ENCODE assay signal across 7 mouse cellular contexts in the genomic region with DNA sequence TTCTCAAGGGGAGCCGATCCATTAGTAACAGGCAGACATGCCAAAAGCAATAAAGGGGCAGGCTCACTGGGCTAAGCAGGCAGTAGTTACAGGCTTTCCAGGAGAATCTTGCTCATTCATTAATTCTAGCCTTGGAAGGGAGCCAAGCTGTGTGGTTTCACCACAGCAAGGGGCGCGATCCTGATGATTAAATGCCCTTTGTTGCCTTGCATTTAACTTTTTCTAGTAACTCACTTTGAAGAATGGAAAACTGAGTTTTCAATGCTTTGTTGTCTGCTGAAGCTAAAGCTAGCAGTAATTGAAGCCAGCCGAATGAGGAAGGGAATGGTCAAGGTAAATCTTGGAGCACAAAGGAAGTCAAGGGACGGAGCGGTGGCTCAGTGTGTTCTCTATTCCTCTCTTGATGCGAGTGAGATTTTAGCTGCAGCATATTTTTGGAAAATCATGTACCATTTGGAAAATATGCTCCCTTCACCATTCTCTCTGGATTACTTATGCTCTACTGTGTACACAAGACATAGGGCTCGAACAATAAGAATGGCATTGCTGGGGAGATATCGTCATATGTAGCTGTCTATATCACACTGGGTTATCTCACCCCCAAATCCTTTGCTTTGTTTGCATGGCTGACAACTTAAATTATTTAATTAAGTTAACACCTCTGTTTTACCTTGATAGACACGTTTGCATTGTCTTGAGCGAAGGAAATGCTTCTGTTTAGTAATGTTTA.
DNase-seq lines count a peak whose midpoint lies in the region; ATAC-seq and TF ChIP-seq lines count a peak whose summit lies in the region.

No protein-coding gene starts in this region.

- no peak for ATAC-seq in heart, embryonic 11.5 days (replicated peaks; ENCODE audit: insufficient number of reproducible peaks, low FRiP score, low TSS enrichment)

- no peak for TF ChIP-seq CTCF in left cerebral cortex, adult 2 months (IDR thresholded peaks at IDR 0.05)

- 0 out of 2 replicates have a peak, but pooled peaks cover 8% of the 10 kb centered on the region for H3K4me1 ChIP-seq in hindbrain, embryonic 10.5 days (replicated peaks)
- H3K4me1 ChIP-seq in heart, embryonic 11.5 days (ENCODE audit: control insufficient read depth, insufficient read depth, low read length) = no peaks in the 10 kb centered on the region

- no peak overlapping the region for H3K4me2 ChIP-seq in heart, embryonic 11.5 days

- H3K27me3 ChIP-seq in hindbrain, embryonic 10.5 days (ENCODE audit: insufficient read depth, poor library complexity, severe bottlenecking) = no peaks in the 10 kb centered on the region
- H3K27me3 ChIP-seq in heart, embryonic 11.5 days (ENCODE audit: control insufficient read depth, insufficient read depth, low read length) = no peaks in the 10 kb centered on the region

- no peak overlapping the region for H3K9ac ChIP-seq in heart, embryonic 11.5 days (ENCODE audit: low read depth, low read length)

- WGBS in hindbrain, embryonic 10.5 days = 66% methylated on average over 11 of the region's 11 CpGs
- WGBS in heart, embryonic 11.5 days (ENCODE audit: insufficient replicate concordance) = 74% methylated on average over 11 of the region's 11 CpGs

- intact Hi-C loops in left cerebral cortex, adult 2 months (cut with DNase I) = no loop called here

- no peak overlapping the region for H3K4me3 ChIP-seq in hindbrain, embryonic 10.5 days
- no peak overlapping the region for H3K4me3 ChIP-seq in left cerebral cortex, adult 2 months
- H3K4me3 ChIP-seq in heart, embryonic 11.5 days (ENCODE audit: low read depth, low read length) = no peak overlapping the region

- H3K9me3 ChIP-seq in hindbrain, embryonic 10.5 days = no peaks in the 10 kb centered on the region
- H3K9me3 ChIP-seq in heart, embryonic 11.5 days (replicated peaks; ENCODE audit: control insufficient read depth, low read length) = no peaks in the 10 kb centered on the region

- no peaks in the 10 kb centered on the region for H3K36me3 ChIP-seq in hindbrain, embryonic 10.5 days
- no peaks in the 10 kb centered on the region for H3K36me3 ChIP-seq in heart, embryonic 11.5 days (ENCODE audit: control insufficient read depth, insufficient read depth, low read length)

- peak overlapping the region; percentile 40 for H3K27ac ChIP-seq in hindbrain, embryonic 10.5 days
- no peak overlapping the region for H3K27ac ChIP-seq in left cerebral cortex, adult 2 months
- H3K27ac ChIP-seq in heart, embryonic 11.5 days (ENCODE audit: low read depth, low read length) = no peak overlapping the region

- DNase-seq in 416B (ENCODE audit: low read depth) = peak; percentile 6
- DNase-seq in ZHBTc4 (ENCODE audit: low read depth, low spot score) = peak; percentile 6
- peak; percentile 17 for DNase-seq in hindbrain, embryonic 10.5 days (ENCODE audit: low spot score)
- DNase-seq in mesoderm, embryonic 11.5 days (ENCODE audit: low read depth, low spot score) = peak; percentile 77
- DNase-seq in left cerebral cortex, adult 2 months (ENCODE audit: extremely low spot score in 1 of 2, low spot score in 2 of 2) = no peak
- no peak for DNase-seq in cerebellum, adult 11 months

Comparison
In these comparisons a context has a peak if more than half of its experiments do, and no peak if none do; other contexts are left out.
1. DNase-seq: peak in 416B (single experiment), ZHBTc4 (single experiment), hindbrain, embryonic 10.5 days (single experiment) and mesoderm, embryonic 11.5 days (single experiment); none in left cerebral cortex, adult 2 months (0 of 2) and cerebellum, adult 11 months (single experiment).